Mouse (Mus musculus): ENCODE measurements around the gene Sgsm1. TPM values are rescaled to one million over a fixed set of nuclear protein-coding genes. Genes with fewer than 3 reads are reported as not detected.
A peak's percentile ranks its signal among the peaks of the same experiment; 100 is the strongest.

Sgsm1 gene
- total RNA-seq, 2 experiments from 2014 or later: 0.38 to 0.39 TPM

GRCm38 (mm10) chr5:113219450-113219849 lies 91.1 kb downstream of the Sgsm1 start:
- no peak for DNase-seq (ENCODE audit: low spot score)

DNA sequence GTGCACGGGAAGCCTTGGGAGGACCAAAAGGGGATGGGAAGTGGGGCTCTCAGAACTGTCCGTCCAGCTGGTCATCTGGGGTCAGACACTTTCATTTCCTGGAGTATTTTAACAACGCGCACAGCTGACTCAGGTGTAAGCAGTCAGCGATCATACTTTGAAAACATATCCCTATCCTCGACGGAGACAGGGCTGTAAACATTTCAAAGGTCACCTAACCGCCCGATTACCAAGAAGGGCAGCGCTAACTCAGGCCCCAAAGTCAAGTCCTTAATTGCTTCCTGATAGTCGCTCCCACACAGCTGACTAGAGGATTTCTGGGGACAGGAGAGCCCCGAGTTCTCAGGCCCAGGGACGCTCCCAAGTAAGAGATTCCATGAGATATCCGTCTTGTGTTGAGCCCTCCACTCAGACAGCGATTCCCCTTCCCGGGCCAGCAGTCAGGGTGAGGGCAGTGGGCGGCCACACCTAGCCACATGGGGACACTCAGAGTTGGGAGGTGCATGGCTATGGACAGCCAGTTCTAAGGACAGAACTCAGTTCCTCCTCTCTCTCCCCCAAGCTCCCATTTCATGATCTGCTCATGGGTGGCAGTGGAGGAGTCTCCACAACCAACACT lies 91.9 kb downstream of the Sgsm1 start:
- DNase-seq (ENCODE audit: low spot score): no peak

DNA sequence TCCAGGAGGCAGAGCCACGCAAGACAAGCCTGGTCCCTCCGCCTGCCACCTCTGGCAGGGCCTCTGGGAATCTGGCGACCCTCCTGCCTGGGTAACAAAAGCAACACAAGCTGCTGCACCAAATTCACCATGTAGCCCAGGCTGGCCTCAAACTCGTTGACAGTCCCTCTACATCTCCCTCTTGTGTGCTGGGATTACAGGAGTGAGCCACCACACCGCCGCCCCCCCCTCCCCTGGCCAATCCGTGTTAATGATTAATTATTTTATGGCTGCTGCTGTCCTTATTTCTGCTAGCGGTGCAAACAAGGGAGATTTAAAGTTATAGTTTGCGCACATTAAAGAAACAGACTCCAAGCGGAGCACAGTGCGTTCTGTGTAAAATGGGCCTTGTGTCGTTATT lies 93.5 kb downstream of the Sgsm1 start:
- DNase-seq (ENCODE audit: low spot score): no peak

DNA sequence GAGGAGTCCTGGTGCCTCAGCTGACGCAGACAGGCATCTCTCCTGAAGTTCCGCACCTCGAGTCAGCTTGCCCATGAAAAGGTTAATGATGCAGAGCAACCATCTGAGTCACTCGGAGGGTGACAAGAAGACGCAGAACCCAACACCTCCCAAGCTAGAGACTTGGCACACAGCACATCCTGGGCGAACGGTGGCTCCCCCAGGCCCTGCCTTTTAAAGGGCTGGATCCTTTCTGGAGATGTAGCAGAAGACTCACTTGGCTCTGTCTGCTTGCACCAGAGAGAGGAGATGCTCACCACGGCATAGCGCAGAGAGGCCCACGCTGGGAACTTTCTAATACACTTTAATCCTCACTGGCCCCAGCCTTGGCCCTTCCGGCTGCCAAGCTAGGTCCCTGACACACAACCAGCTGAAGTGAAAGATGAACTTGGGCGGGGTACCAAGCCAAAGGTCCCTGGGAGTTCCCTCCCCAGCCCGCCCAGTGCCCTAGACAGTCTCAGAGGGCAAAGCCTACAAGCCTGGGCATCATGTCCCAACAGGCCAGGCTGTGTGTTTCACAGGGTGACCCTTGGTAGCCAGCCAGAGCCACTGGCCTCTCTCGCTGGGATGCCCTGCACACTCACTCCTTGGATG lies 94.1 kb downstream of the Sgsm1 start:
- no peak for DNase-seq (ENCODE audit: low spot score)

GRCm38 (mm10) chr5:113215610-113216011 lies 95.0 kb downstream of the Sgsm1 start:
- no peak for DNase-seq (ENCODE audit: low spot score)

DNA sequence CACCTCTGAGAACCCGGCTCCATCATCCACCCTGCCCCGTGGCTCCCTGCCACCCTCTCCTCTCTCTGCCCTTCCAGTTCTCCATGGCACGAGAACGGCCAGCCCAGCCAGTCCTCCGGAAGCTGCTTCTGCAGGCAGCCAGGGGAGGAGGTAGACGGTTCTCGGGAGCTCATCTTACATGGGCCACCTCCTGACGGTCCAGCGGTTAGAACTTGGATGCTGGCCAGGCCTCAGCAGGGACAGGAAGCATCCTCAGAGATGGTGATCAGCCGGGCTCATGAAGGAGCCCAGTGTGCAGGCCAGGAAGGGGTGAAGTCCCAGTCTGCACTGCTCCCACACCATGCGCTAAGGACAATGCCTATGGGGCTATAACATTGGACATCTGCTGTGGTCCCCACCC lies 96.1 kb downstream of the Sgsm1 start:
- DNase-seq (ENCODE audit: low spot score): no peak

DNA sequence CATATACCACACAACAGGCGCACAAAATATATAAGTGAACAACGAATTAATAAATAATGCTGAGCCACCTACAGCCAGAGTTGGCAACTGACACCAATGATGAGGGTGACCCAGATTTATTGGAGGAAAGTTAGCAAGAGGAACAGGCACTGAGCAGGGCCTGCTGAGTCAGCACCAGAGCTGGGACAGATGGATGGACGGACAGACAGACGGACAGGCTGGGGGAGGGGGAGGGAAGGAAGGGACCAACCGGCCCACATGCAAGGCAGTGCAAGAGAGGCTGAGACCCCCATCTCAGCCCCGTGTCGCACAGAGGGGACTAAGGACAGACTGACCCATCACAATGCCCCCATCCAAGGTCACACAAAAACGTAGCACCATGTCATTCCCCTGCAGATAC lies 96.5 kb downstream of the Sgsm1 start:
- no peak for DNase-seq (ENCODE audit: low spot score)

- no peak for DNase-seq (ENCODE audit: low spot score)
These were observed 98.3 kb downstream of the Sgsm1 start for GRCm38 (mm10) chr5:113212156-113212835.

DNA sequence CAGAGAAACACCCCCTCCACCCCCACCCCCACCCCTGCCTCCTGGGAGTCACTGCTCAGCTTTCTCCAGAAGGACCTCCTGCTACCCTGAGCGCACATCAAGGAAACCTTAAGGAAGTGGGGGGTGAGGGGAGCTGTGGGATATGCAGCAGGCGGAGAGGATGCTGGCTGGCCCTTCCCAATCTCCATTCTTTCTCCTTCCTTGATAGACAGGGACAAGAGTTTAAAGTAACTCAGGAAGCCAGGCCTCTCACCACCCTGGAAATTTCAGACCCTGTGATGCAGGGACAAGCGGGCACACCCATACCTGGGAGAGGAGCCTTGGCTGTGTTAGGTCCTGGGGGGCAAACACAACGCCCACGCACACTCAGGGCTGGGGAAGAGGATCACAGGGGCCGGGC lies 100.3 kb downstream of the Sgsm1 start:
- no peak for DNase-seq (ENCODE audit: low spot score)

DNA sequence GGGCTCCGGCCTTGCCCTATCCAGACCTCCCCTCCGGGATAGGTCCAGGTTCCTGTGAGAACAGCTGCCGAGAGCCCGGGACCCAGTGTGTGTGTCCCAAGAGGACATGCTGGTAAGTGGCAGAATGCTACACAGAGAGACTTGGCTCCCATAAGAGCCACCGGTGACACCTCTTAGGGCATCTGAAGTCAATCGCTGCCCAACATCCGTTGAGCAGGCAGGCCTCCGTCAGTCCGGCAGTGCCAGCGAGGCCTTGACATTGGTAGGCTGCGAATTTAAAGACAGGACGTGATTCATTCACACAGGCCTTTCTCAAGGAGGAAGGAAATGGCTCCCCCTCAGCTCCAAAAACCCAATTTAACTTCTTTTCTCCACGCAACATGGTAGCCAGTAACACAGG lies 100.7 kb downstream of the Sgsm1 start:
- DNase-seq (ENCODE audit: low spot score): no peak

- DNase-seq (ENCODE audit: low spot score): no peak
These were observed 101.2 kb downstream of the Sgsm1 start for GRCm38 (mm10) chr5:113209401-113209750.

DNA sequence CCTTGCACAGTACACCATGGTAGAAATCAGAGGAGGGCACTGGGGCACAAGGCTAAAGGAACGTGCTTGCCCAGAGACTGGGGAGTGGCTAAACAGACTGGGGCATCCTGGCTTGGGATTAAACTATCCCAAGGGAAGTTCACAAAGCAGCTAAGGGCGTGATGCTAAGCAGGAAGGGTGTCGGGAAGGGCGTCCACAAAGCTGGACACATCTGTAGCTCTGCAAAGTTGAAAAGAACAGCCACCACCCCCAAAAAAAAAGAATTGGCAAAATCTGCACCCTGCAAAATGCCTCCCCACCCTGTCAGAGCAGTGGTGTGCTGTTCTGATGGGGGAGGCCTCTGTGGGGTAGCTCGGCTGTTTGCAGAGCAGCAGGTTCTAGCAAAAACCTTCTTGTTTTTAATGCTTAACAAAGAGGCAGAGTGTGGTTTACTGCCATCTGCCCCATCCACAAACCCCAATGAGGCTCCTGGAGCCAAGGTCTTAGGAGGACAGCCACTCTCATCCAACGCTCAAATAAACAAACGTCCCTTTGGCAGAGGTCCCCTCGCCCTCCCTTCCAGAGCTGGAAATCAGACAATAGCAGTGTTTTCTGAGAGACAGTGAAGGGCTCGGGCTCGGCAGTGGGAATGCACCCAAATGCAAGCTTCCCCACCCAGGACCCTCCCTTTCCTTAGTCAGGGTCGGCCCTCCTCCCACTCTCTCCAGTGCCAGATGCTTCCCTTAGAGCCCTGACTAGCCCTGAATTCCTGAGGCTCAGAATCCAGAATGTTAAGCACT lies 101.8 kb downstream of the Sgsm1 start:
- peak; percentile 86 for DNase-seq (ENCODE audit: low spot score)

DNA sequence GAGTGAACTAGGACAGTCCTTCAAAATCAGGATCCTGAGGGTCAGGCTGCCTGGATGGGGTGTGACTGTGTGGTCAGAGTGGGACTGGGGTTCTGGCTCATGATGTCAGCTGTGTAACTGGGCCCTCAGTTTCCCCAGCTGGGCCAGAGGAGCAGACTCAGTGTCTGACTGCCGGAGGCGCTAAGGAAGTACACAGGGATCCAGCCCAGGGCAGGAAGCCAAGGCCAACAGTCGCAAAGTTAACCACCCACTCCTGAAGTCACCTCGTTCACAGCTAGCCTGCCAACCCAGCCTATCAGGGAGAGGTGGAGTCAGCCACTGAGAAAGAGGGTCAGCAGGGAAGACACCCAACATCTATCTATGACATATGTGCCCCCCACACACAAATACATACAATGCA lies 102.5 kb downstream of the Sgsm1 start:
- DNase-seq (ENCODE audit: low spot score): peak; percentile 63

DNA sequence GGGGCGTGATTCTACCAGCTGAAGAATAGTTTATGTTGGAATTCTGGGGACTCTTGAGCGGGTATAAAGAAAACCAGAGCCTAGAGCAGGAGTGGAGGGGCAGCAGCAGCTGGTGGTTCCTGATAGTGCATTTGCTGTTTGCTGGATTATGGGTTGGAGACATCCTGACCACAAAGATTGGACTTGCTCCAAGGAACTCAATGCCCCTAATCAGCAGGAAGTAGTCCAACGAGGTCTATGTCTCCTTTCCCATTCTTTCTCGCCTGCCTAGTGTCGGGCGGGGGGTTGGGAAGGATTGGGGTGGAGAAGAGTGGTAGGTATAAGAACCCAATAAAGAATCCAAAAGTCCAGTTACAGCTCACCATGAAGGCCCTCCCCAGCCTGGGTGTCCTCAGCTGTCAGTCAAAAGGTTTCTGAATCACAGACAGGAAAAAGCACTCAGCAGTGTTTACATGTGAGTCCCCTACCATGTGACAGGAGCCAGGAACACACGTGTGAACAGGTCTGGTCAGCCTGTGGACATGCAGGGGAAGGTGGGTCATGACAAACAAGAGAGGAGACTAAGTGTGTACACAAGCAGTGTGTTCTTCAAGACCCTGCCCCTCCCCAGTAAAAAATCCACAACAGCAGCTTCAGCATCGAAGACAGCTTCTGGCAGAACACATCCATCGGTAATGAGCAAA lies 103.8 kb downstream of the Sgsm1 start:
- DNase-seq (ENCODE audit: low spot score): no peak

DNA sequence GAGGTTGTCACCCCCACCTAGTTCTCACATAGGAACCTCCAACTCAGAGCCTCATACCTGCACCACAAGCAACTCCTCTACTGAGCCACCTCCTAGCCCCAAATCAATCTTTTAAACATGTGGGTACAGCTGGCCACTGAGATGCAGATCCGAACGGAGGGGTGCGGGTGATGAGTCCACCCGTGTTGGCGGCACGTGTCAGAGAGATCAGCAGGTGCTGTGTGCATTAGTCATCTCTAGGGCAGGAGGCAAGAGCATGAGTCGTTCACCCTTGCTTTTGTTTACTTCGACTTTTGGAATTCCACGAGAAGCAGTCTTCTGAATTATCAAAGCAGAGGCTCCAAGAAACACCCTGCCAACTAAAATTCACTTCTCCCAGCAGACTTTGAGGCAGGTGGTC lies 106.4 kb downstream of the Sgsm1 start:
- no peak for DNase-seq (ENCODE audit: low spot score)

- DNase-seq (ENCODE audit: low spot score): no peak
These were observed 110.8 kb downstream of the Sgsm1 start for GRCm38 (mm10) chr5:113199772-113200134.

DNA sequence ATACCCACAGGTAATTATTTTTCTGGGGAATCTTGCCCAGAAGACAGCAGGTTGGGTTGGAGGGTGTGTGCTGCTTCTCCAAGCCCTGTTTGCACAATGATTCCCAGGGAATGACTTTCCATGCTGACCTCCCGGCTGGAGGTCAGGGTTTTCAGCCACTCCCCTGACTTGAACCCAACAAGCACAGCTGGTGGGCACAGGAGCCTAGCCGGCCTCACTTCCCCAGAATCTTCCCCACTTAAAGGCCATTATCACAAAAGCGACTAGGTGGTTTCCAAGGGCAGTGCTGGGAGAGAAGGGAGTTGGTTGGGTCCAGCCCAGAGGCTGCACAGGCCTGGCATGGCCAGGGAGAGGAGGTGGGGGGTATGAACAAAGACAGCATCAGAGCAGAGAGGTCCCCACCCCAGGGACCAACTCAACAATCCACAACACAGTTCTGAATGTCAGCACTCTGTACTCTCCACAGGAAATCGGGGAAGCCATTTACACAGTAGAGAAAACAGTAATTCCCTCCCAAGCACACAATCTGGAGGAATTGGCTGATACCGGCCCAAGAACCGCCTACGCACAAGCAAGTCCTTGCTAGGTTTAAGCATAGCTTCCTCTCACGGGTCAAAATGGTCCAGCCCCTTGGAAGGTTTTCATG lies 111.3 kb downstream of the Sgsm1 start:
- no peak for DNase-seq (ENCODE audit: low spot score)

GRCm38 (mm10) chr5:113196916-113197794 lies 113.4 kb downstream of the Sgsm1 start:
- no peak for DNase-seq (ENCODE audit: low spot score)

GRCm38 (mm10) chr5:113195907-113196306 lies 114.7 kb downstream of the Sgsm1 start:
- DNase-seq (ENCODE audit: low spot score): no peak

GRCm38 (mm10) chr5:113195451-113195850 lies 115.1 kb downstream of the Sgsm1 start:
- no peak for DNase-seq (ENCODE audit: low spot score)

Measured in gastrocnemius, adult 18-20 months (tissue).